Mouse (Mus musculus) embryonic facial prominence, embryonic 10.5 days (tissue): ENCODE results near the gene Smndc1. TPM values are rescaled to one million over a fixed set of nuclear protein-coding genes. Genes with fewer than 3 reads are reported as not detected.
"Not testable (repeated sequence)": the region's sequence is repeated elsewhere in the genome, so short reads cannot be mapped to it uniquely, and the experiment has no call there.

Experiments
- DNase-seq: peaks from one replicate; pipeline ENCODE4 v3.0.0-alpha.2; 2017; ENCODE audit warnings: low spot score
- H3K27ac ChIP-seq: fragments of 300-500 bp; sonication (generic); replicated peaks from 2 replicates; pipeline ENCODE4 v1.5.1; 2016; ENCODE audit warnings: mild to moderate bottlenecking
- H3K27me3 ChIP-seq: fragments of 300-500 bp; sonication (generic); replicated peaks from 2 replicates; pipeline ENCODE4 v1.6.1; 2016; ENCODE audit warnings: low read depth, mild to moderate bottlenecking; ENCODE audit not compliant: poor library complexity, severe bottlenecking
- H3K36me3 ChIP-seq: fragments of 300-500 bp; sonication (generic); replicated peaks from 2 replicates; pipeline ENCODE4 v1.6.1; 2016; ENCODE audit warnings: mild to moderate bottlenecking, moderate library complexity
- H3K4me1 ChIP-seq: fragments of 300-500 bp; sonication (generic); 2 replicates; pipeline ENCODE4 v1.6.1; 2016
- H3K4me3 ChIP-seq: fragments of 300-500 bp; sonication (generic); 2 replicates; pipeline ENCODE4 v1.5.1; 2016; ENCODE audit warnings: mild to moderate bottlenecking, moderate library complexity
- H3K9me3 ChIP-seq: fragments of 300-500 bp; sonication (generic); 2 replicates; pipeline ENCODE4 v1.6.1; 2016; ENCODE audit warnings: mild to moderate bottlenecking
- WGBS: fragments of 180-500 bp; shearing (Covaris S2); methylation state at CpG from one replicate; pipeline ENCODE4 v1.1.7; 2016; 5-methylcytosine and 5-hydroxymethylcytosine counted together
- polyA plus RNA-seq: library from polyadenylated mRNA; unstranded; fragments of >200 nt; fragmentation: Nextera tagmentation; extraction: Ambion mirVana; gene quantifications from 2 replicates; pipeline ENCODE4 v1.2.1, GENCODE M21; 2016

The Smndc1 gene
- polyA plus RNA-seq, 1 experiment from 2014 or later: 46.7 TPM

DNA sequence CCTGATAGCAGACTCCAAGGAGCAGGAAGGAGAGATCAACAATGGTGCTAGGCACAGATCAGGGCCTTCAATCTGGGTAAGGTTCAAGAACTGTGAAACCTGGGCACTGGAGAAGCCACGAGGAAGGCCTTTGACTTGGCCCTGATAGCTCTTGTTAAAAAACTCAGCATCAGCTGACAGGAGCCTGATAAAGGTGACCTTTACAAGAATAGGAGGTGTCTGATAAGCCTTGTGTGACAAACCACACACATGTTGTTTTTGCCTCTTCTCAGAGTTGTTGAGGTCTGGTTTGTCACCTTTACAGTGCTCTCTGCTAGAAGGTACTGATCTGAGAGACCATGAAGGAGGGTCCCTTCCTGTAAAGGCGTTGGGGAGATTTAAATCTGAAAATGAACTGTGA lies 17.0 kb upstream of the Smndc1 start:
- no peak for DNase-seq
- H3K27me3 ChIP-seq: no peaks in the 10 kb centered on the region
- H3K27ac ChIP-seq: no peak overlapping the region
- no peak overlapping the region for H3K4me3 ChIP-seq
- H3K36me3 ChIP-seq: no peaks in the 10 kb centered on the region
- no peaks in the 10 kb centered on the region for H3K9me3 ChIP-seq
- WGBS: 76% methylated on average over 2 of the region's 2 CpGs
- H3K4me1 ChIP-seq: peaks cover 28% of the 10 kb centered on the region

DNA sequence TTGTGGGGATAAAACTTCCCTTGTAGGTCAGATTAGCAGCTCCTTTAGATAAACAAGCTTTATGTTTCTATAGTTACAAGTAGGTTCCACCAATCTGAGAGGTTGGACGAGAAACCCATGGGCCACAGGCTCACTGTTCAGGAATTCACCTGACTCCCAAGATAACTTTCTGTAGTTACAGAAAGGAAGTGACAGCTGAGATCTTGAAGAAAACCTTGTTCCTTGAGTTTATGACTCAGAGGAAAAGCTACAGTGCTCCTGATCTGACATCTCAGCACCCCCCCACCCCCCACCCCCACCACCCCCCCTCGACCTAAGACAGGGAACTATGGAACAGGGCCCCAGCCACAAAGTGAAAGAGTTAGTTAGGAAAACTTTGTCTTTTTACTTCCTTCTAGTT lies 15.4 kb upstream of the Smndc1 start:
- no peak overlapping the region for H3K4me3 ChIP-seq
- WGBS: 67% methylated on average over 2 of the region's 2 CpGs
- peaks cover 13% of the 10 kb centered on the region for H3K4me1 ChIP-seq
- DNase-seq: no peak
- H3K36me3 ChIP-seq: no peaks in the 10 kb centered on the region
- H3K9me3 ChIP-seq: no peaks in the 10 kb centered on the region
- H3K27me3 ChIP-seq: no peaks in the 10 kb centered on the region
- no peak overlapping the region for H3K27ac ChIP-seq

GRCm38 (mm10) chr19:53404837-53405356 lies 14.5 kb upstream of the Smndc1 start:
- no peak for DNase-seq
- Histone ChIP-seq H3K27me3 (no peaks in the 10 kb centered on the region), H3K36me3 (no peaks in the 10 kb centered on the region), H3K27ac (no peak overlapping the region), H3K4me1 (peaks cover 4% of the 10 kb centered on the region; the same call in 1 of the 2 replicates), H3K9me3 (no peaks in the 10 kb centered on the region), H3K4me3 (no peak overlapping the region)
- WGBS: 85% methylated on average over 18 of the region's 18 CpGs

- H3K9me3 ChIP-seq: no peaks in the 10 kb centered on the region
- H3K27ac ChIP-seq: no peak overlapping the region
- no peaks in the 10 kb centered on the region for H3K36me3 ChIP-seq
- WGBS: 90% methylated on average over 10 of the region's 10 CpGs
- H3K4me3 ChIP-seq: no peak overlapping the region
- H3K27me3 ChIP-seq: no peaks in the 10 kb centered on the region
- no peak for DNase-seq
- H3K4me1 ChIP-seq: no peaks in the 10 kb centered on the region
Measured at GRCm38 (mm10) chr19:53404219-53404836, 13.9 kb upstream of the Smndc1 start.

- no peak overlapping the region for H3K27ac ChIP-seq
- H3K9me3 ChIP-seq: no peaks in the 10 kb centered on the region
- H3K4me3 ChIP-seq: no peak overlapping the region
- H3K36me3 ChIP-seq: no peaks in the 10 kb centered on the region
- H3K4me1 ChIP-seq: peaks cover under 1% of the 10 kb centered on the region; the same call in 1 of the 2 replicates
- no peak for DNase-seq
- WGBS: 55% methylated on average over 12 of the region's 12 CpGs
- no peaks in the 10 kb centered on the region for H3K27me3 ChIP-seq
Measured at GRCm38 (mm10) chr19:53402741-53403432, 12.5 kb upstream of the Smndc1 start.

DNA sequence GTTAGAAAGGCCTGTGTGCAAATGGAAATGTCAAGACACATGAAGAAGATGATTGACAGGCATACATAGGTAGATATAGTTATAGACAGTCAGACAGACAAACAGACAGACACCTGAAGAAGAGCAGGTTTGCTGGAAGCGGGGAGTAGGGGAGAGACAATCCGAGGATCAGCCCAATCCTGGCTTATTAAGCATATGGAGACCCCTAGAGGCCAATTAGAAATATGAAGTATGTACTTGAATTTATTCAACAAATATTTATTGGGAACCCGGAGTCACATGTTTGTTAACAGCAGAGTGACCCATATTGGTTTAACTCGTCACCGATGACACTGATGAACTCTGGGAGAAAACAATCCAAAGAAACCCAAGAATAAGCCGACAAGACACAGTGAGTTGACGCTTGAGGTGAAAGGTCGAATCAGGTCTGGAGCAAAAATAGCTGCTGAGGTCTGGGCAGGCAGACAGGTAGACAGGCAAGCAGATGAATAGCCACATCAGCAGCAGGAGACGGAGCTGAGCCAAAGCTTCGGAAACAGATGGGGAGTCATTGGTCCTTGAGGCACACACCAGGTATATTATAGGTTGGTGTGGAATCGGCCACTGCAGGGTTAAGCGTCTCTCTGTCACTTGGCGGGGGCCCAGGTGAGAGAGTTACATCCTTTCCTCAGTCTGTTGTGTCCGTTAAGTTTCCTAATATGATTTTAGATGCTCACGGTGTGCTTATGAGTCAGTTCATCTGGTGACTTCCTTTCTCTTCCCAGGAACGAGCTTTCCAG lies 10.1 kb upstream of the Smndc1 start:
- no peak for DNase-seq
- Histone ChIP-seq H3K4me3 (no peak overlapping the region), H3K9me3 (no peaks in the 10 kb centered on the region), H3K27ac (no peak overlapping the region), H3K4me1 (peaks cover 4% of the 10 kb centered on the region; the same call in 1 of the 2 replicates), H3K27me3 (no peaks in the 10 kb centered on the region), H3K36me3 (no peaks in the 10 kb centered on the region)
- WGBS: 85% methylated on average over 16 of the region's 16 CpGs

- no peaks in the 10 kb centered on the region for H3K9me3 ChIP-seq
- 88% methylated on average over 4 of the region's 4 CpGs for WGBS
- DNase-seq: no peak
- H3K4me1 ChIP-seq: peaks cover 4% of the 10 kb centered on the region; the same call in 1 of the 2 replicates
- no peaks in the 10 kb centered on the region for H3K27me3 ChIP-seq
- H3K27ac ChIP-seq: no peak overlapping the region
- H3K36me3 ChIP-seq: no peaks in the 10 kb centered on the region
- H3K4me3 ChIP-seq: no peak overlapping the region
Measured at GRCm38 (mm10) chr19:53399213-53399612, 8.8 kb upstream of the Smndc1 start.

- 80% methylated on average over 12 of the region's 12 CpGs for WGBS
Measured at GRCm38 (mm10) chr19:53397451-53398233, 7.3 kb upstream of the Smndc1 start.

DNA sequence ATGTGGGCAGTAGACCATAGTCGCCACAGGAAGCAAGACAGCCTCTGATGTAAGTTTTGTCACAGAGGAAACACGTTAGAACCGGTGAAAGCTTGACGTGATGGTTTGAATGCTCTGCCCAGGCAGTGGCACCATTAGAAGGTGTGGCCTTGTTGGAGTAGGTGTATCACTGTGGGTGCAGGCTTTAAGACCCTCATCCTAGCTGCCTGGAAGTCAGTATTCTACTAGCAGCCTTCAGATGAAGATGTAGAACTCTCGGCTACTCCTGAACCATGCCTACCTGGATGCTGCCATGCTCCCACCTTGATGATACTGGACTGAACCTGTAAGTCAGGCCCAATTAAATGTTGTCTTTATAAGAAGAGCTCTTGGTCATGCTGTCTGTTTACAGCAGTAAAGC lies 5.4 kb upstream of the Smndc1 start:
- H3K27me3 ChIP-seq, H3K36me3 ChIP-seq, H3K27ac ChIP-seq, H3K9me3 ChIP-seq, DNase-seq, H3K4me3 ChIP-seq: not testable (repeated sequence)
- peaks cover 15% of the 10 kb centered on the region for H3K4me1 ChIP-seq
- 66% methylated on average over 5 of the region's 5 CpGs for WGBS

More at GRCm38 (mm10) chr19:53397451-53398233, 7.3 kb upstream of the Smndc1 start:
- Histone ChIP-seq H3K27me3 (no peaks in the 10 kb centered on the region), H3K4me1 (peaks cover 4% of the 10 kb centered on the region; the same call in 1 of the 2 replicates), H3K4me3 (no peak overlapping the region), H3K27ac (no peak overlapping the region), H3K36me3 (no peaks in the 10 kb centered on the region), H3K9me3 (no peaks in the 10 kb centered on the region)
- no peak for DNase-seq

- WGBS: 77% methylated on average over 3 of the region's 3 CpGs
- H3K27me3 ChIP-seq, H3K27ac ChIP-seq, DNase-seq, H3K36me3 ChIP-seq, H3K4me3 ChIP-seq, H3K9me3 ChIP-seq: not testable (repeated sequence)
- H3K4me1 ChIP-seq: peaks cover 15% of the 10 kb centered on the region
Measured at GRCm38 (mm10) chr19:53394956-53395355, 4.6 kb upstream of the Smndc1 start.

GRCm38 (mm10) chr19:53394552-53394951 lies 4.2 kb upstream of the Smndc1 start:
- 19% methylated on average over 7 of the region's 7 CpGs for WGBS
- Histone ChIP-seq H3K36me3 (no peaks in the 10 kb centered on the region), H3K4me1 (peaks cover 15% of the 10 kb centered on the region), H3K9me3 (no peaks in the 10 kb centered on the region), H3K27me3 (no peaks in the 10 kb centered on the region), H3K27ac (no peak overlapping the region), H3K4me3 (no peak overlapping the region)
- DNase-seq: no peak

GRCm38 (mm10) chr19:53393646-53394045 lies 3.3 kb upstream of the Smndc1 start:
- no peak for DNase-seq
- Histone ChIP-seq H3K4me3 (no peak overlapping the region), H3K9me3 (no peaks in the 10 kb centered on the region), H3K27me3 (no peaks in the 10 kb centered on the region), H3K4me1 (peaks cover 19% of the 10 kb centered on the region), H3K27ac (no peak overlapping the region), H3K36me3 (peaks cover 5% of the 10 kb centered on the region)
